Mouse (Mus musculus): ENCODE results near the gene Sidt2.

Gene Sidt2

GRCm38 (mm10) chr9:45946182-45946871 is 8.7 kb downstream of the Sidt2 start:
- DNase-seq: no peak

GRCm38 (mm10) chr9:45945721-45946120 is 9.3 kb downstream of the Sidt2 start:
- no peak for DNase-seq

GRCm38 (mm10) chr9:45944506-45945400 is 10.3 kb downstream of the Sidt2 start:
- DNase-seq: no peak

GRCm38 (mm10) chr9:45943628-45944505 is 11.2 kb downstream of the Sidt2 start:
- peak; percentile 44 for DNase-seq

GRCm38 (mm10) chr9:45942916-45943315 is 12.1 kb downstream of the Sidt2 start:
- DNase-seq: peak; percentile 60

DNA sequence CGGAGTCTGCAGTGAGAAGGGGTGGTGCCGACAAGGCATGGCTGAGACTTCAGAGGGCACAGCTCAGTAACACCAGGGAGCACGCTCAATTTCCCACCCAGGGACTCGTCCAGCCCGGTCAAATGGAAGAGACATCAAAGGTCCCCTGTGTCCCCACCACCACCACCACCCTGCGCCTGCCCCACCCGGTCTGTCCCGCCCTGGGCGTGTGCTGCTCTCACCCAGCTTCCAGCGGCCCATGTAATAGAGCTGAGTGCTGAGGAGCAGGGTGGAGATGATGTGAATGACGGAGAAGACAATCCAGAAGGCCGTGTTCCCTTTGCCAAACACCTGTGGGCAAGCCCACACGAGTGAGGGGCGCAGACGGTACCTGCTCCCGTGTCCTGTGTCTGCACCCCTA is 12.6 kb downstream of the Sidt2 start:
- peak; percentile 55 for DNase-seq

- DNase-seq: peak; percentile 82
Measured at GRCm38 (mm10) chr9:45941329-45941888, 13.6 kb downstream of the Sidt2 start.

- no peak for DNase-seq
Measured at GRCm38 (mm10) chr9:45939794-45940193, 15.3 kb downstream of the Sidt2 start.

DNA sequence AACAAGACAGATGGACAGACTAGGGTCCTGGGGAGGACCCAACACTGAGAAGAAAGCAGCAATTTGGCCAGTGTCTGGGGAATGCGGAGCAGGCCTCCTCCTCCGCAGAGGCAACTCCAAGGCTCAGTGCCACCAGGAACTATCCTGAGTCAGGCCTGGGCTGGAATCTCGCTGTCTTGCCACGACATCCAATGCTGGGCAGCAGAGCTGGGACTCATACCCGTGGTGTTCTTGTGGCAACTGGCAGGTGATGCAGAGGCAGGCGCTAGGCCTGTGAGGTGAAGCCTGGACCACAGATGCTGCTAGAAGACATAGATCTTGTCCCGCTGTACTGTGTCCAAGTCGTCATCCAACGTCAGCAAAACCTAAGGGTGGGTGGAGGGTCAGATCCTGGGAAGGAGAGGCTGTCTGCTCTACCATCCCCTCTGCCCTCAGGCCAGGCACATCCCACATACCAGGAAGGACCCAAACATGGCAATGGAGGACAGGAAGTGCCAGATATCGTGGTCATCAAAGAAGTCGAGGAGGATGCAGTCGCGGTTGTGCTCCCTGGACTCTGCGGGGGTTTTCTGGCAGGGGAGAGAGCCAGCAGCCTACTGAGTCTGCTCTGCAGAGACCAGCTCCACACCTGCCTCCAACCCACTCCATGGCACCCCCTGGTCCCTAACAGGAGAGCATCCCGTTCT is 16.0 kb downstream of the Sidt2 start:
- DNase-seq: no peak

GRCm38 (mm10) chr9:45938088-45938487 is 17.0 kb downstream of the Sidt2 start:
- no peak for DNase-seq

- peak; percentile 60 for DNase-seq
Measured at GRCm38 (mm10) chr9:45936883-45937282, 18.2 kb downstream of the Sidt2 start.

DNA sequence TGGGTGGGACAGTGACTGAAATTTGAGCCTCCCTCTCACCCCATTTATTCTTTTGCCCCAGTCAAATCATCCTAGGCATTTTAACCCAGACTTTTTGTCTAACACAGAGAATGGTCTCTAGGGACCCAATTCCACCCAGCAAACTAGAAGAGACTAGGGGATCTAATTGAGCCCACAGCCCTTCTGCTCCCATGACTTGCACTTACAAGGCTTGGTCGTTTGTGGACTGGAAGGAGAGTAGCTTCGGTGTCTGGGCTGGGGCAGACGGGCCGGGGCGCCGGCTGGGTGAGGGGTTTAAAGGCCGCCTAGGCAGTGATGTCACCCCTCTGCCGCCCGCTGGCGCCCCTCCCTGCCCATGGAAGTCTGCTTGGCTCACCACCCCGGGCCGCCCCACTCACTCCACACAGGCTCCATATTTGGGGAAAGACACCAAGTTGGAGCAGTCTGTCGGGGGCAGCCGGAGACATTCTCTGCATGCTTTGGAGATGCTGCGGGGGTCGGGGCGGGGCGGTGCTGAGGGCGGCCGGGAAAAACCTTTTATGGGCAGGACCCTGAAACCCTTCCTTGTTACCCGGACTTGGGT is 19.3 kb downstream of the Sidt2 start, which contains the start of gene Tagln:
Gene Tagln (minus strand): TSS at position 431 of the 583 bp plus-strand sequence.
- peak; percentile 43 for DNase-seq

DNA sequence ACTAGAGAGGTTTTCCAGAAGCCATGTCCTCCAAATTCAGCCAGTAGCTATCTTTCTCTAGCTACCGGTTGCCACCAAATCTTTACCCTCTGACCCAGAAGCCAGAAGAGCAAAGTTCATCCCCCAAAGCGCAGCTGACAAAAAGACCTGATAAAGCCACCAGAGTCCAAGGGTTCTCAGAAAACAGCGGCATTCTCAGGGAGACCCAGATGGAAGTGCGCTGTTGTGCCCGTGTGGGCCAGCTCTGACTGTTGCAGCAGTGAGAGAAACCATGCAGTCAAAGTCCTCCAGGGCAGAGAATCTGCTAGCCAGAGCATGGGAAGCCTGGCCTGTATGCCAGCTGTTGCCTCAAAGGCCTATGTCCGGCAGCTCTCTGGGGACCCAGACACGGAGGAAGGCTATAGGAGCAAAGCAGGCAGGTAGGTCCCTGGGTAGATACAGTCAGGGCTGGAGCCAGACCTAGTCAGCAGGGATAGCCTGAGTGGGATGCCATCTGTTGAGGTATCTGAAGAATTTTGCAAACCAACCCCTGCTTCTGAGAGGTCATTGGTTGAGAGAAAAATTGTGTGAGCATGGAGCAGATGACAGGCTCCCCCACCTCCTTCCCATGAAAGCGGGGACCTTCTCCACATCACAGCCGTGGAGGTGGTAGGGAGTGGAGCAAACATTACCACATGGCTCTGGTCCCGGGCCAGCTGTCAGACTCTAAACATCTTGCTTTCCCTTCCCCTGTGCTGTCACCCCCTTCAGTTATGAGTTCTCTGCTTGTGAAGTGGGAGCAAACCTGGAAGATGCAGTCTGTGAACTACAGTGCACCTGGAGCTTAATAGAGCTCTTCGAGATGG is 22.3 kb downstream of the Sidt2 start:
- DNase-seq: no peak

- DNase-seq: no peak
Measured at GRCm38 (mm10) chr9:45931958-45932357, 23.1 kb downstream of the Sidt2 start.

DNA sequence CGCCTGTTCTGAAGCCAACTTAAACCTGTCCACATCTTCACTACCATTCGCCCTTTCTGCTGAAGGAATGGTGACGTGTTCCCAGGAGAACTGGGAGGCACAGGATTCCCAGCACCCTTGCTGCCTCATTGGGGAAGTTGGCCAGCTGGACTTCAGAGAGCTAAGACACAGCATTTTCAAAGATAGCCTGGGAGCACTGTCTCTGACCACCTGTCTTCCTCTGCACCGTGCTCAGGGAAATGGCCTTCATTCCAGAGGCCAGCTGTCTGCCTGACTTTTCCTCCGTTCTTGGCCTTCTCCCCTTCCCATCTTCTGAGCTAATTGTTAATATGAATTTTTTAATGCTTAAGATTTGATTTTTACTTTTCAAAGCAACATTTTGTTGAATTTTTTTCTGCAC is 25.8 kb downstream of the Sidt2 start:
- no peak for DNase-seq

GRCm38 (mm10) chr9:45919895-45920294 is 35.2 kb downstream of the Sidt2 start:
- no peak for DNase-seq

DNA sequence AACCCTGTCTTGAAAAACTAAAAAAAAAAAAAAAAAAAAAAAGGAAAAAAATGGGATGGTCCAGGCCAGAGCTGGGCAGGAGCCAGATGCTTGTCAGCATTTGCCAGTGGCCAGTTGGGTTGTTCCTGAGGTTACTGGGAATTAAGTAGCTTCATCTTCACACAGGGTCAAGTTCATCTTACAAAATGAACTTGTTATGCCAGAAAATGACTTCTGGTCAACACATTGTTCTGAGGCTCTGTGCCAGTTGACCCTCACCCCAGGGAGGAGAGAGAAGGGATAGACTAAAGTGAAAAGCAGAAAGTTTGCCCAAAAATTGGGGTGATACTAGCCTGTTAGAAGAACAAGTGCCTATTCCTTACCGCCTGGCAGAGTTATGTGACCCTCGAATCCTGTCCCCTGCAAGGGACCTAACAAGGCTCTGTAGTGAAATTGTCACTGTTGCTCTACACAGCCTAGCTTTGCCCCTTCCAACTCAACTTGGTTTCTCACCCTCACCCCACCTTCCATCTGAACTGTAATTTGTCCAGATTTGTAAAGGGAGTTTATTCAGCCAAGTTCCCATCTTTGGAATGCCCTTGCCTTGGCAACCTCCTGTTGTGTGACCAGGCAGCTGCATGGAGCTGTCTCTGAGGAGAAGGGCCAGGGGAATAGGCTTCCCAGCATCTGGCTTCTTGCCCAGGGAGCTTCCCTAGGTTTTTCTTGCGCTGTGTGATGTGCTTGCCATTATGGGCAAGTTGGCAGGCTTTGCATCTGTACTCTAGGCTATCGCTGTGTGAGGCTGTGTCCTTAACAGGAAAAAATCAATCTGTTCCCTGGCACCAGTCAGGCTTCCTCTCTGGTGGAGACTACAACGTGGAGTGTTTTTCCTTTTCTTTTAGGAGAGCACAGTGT is 37.8 kb downstream of the Sidt2 start:
- DNase-seq: no peak

DNA sequence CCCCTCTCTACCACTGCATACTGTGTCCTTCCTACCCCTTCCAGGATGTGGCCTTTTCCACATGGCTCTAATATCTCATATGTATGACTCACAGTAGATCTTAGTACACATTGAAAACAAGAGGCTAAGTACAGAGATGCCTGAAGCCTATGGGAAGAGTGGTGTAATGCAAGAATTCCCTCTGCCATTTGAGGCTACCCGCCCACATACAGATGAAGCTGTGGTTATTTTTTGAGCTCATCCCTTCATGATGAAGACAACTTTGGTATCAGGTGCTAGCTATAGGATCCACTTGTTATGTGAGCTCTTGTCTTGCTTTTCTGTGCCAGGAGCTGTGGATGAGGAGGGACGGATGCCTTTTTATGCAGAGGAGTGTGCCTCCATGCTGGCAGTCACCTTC is 39.4 kb downstream of the Sidt2 start:
- DNase-seq: no peak

DNA sequence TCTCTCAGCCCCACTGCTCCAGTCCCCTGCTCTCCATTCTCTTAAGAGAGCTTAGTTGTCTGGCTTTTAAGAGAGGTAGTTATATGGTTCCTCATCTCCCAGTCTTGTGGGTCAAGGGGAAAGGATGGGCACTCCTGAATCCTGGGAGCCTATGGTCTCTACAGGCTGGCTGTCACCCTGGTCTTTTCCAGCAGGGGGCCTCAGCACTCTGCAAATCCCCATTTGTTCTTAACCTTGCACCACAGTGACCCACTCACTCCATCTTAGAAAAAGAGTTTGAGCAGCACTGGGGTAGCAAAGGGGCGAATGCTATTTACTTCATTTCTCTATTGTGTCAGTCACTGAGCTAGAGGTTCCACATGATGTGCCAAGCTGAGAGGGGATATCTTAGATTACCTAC is 43.4 kb downstream of the Sidt2 start:
- DNase-seq: peak; percentile 56

- no peak for DNase-seq
Measured at GRCm38 (mm10) chr9:45910995-45911394, 44.1 kb downstream of the Sidt2 start.

All from liver (tissue).